Mouse (Mus musculus) monocyte, adult 5-6 weeks (primary cell): ENCODE data around the gene Herc3. TPM values are rescaled to one million over a fixed set of nuclear protein-coding genes. Genes with fewer than 3 reads are reported as not detected.

Experiments used
- ATAC-seq: fragments of 153-309, 156-312 bp; replicated peaks from 2 replicates; pipeline ENCODE4 v1.8.0; 2017; ENCODE audit warnings: mild to moderate bottlenecking; ENCODE audit not compliant: low TSS enrichment, insufficient number of reproducible peaks, severe bottlenecking, poor library complexity, low FRiP score
- total RNA-seq: library from RNA; stranded (forward); fragments of 200-1000, 200-491, 200-594 nt; gene quantifications from 3 replicates; pipeline ENCODE4 v1.2.3, GENCODE M21; 2017

Gene Herc3
- total RNA-seq, 1 experiment from 2014 or later: 19.2 TPM

DNA sequence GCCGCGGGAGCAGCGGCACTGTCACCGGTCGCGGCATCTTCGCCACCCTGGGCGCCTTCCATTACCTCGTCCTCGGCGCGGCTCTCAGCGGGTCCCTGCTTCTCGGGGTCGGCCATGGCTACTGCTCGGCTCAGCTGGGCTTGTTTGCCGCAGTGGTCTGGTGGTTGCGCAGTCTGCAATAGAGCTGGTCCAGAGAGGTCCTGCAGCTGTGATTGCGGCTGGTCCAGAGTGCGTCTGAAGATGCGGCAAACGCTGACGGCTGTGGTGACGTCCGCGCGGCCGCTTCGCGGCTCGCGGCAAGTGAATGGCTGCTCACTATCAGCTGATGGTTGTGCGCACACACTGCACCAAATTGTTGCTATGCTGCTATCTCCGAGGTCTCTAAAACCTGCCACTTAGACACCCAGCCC is 75.6 kb downstream of the Herc3 start, which contains the start of gene Nap1l5:
TSS of gene Nap1l5 (minus strand) at position 225 of the 410 bp plus-strand sequence.
- ATAC-seq: no peak

DNA sequence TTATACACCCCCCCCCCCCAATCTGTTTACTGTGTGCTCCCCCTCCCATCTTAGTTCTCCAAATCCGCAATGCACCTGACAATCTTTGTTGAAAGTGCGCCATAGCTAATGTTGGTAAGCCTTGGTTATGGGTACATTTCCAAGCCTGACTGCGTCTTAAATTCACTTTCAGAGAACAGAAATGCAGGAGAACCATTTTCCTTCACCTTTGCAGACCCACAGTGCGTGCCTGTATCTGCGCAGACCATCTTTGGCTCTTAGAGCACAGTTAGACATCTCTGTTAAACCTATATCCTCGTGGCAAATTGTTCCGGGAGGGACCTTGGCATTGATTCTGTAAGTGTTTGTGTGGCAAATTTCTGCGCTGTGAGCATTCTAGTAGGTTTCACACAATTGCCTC is 76.1 kb downstream of the Herc3 start:
- ATAC-seq: no peak

DNA sequence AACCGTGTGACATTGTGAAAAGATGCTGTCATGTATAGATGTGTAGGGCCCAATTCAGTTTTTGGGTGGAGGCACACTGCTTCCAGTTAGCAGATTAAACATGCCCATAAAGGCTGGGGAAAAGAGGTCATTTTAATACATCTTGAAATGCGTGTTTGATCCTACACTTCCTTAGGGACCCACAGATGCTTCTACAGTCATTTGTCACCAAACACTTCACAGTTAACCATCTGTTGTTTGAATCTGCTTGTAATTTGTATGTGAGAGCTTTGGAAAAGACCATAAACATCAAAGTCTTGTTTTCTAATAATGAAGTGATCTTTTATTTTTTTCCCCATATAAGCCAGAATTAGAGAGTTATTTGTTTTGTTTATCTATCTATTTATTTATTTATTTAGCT is 76.5 kb downstream of the Herc3 start:
- ATAC-seq: no peak

DNA sequence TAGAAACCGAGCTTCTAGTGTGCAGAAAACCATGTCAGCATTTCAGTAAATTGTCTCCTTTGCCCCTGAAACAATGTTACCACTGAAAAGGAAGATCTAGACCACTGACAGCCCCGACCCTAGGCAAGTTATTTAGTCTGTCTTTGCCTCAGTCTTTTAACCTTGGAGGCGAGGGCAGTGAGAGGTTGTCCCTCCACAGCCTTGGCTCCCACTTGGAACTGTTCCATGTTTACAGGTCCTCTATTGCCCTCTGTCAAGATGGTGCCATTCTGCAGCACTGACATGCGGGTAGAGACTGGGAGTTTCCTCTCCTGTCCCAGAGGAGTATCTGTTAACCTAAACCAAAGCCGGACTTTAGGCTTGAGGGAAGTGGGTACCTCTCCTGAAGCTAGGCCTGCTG is 81.6 kb downstream of the Herc3 start:
- ATAC-seq: no peak

DNA sequence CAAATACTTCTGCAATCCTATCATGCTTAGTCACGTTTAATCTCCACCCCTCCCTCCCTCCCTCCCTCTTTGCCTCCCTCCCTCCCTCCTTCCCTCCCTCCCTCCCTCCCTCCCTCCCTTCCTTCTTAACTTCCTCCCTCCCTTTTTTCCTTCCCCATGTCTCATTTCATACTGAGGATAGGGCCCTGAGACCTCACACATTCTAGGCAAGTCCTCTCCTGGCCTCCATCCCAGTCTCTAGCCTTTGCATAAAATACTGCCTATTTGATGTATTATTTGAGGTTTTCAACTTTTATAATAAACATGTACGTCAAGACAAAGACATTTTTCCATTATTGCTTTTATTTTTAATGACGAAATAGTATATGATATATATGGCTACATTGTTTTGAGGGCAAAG is 82.3 kb downstream of the Herc3 start:
- no peak for ATAC-seq

DNA sequence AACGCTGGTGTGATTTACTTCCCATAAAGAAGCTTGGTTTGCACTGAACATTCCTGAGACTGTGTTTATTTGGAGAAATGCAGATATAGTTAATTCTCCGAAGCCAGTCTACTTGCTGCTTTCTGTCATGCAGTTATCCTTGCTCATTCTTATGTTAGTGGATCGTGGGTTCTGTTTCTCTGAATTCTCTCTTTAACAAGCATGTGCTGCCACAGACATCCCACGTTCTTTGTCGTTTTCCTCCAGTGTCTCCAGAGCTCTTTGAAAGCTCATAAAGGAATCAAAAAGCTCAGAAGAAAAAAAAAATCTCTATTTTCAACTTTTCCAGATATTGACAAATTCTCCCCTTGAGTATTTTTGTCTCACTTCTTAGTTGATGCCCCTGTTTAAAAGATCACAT is 82.7 kb downstream of the Herc3 start:
- ATAC-seq: no peak

DNA sequence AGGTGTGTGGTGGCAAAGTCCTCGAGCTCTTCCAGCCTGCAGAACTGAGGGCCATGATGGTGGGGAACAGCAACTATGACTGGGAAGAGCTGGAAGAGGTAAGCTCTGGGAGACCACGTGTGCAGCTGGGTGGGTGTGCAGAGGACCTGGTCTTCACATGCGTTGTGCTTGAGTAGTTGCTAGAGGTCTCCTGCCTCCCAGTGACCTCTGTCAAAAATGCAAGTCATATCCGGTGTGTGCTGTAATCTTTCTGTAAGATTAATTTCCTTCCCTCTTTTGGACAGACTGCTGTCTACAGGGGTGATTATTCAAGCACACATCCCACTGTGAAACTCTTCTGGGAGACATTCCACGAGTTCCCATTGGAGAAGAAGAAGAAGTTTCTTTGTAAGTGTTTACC is 85.2 kb downstream of the Herc3 start:
- ATAC-seq: no peak

DNA sequence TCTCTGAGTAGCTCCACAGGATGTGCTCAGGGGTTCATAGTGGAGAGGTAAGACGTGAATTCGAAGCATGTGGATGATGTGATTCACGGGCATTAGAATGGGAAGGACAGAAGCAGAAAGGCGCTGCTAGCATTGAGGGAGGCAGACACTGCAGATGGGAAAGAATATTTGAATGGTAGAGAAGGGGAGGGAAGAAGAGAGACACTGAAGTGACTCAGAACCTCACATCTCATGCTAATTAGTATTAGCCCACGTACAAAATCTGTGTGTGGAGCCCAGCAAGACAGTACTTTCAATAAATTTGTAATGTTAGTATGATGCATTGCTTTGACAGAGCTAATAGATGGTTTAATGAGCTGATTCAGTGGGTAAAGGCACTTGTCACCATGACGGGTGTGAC is 89.5 kb downstream of the Herc3 start:
- no peak for ATAC-seq

DNA sequence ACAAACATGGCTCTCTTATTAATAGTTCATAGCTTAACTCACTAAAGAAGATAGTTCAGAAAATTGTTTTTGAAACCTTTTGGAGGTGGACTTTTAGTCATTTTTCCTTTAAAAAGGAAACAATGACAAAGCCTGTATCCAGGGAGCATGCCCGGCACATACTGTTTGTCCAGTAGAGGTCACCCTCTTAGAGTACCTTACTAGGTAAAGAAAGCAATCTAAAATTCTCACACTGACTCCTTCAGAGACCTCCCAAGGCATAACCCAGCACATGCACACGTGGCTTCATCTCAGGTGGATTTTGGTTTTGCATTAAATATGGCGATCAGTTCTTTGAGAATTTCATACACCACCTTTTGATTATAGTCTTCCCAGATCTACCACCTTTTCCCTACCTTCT is 90.4 kb downstream of the Herc3 start:
- ATAC-seq: no peak

DNA sequence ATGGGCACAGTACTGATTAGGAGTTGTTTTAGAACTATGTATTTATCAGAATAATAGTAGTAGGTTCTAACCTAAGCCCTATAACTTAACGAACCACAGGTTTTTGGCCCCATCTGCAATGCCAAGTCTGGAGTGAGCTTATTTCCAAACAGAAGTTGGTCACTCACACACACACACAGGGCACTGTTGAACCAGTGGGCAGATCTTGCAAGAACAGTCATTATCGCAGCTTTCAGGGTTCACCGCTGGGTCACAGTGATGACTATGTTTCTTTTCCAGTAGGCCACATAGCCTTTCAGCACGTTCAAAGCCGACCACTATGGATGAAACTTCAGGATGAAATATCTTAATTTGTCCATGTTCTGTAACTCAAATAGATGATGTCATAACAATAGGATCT is 91.2 kb downstream of the Herc3 start:
- no peak for ATAC-seq

DNA sequence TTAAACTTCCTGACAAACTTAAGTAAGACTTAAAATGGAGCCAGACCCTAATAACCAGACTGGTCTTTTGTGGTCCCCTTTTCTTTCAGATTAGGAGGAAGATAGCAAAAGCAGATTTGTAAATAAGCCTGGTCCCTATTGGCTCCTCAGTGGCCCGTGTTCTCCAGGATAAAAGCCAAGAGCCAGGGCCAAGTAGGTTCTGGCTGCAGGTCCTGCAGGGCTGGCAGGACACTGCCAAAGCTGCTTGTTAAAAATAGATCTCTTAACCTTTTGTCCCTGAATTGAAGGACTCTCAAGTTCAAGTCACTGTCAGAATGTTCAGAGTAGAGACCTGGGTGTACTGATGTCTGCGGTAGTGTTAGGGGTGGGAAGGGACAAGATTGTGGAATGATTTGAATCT is 96.6 kb downstream of the Herc3 start:
- ATAC-seq: no peak

DNA sequence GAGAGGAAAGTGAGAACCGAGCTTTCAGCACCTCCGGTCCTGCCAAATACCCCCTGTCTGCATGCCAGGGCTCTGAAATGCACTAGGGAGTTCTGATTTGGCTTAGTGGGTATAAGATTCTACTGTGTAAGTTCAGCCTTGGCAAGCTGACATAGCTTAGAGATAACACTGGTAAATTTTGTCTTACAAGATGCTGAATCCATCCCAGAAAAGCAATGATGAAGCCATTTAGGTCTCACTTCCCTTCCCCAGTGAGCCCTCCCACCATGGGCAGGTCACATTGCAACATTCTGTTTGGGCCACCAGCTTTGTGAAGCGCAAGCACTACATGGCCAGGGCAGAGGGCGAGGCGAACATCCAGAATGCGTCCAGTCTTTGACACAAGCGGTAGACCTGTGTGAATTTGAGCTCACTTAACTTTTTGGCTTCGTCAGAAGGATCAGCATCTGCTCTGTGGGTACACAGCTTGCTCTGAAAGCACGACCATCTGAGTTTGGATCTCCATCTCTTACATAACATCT is 98.7 kb downstream of the Herc3 start:
- ATAC-seq: no peak

DNA sequence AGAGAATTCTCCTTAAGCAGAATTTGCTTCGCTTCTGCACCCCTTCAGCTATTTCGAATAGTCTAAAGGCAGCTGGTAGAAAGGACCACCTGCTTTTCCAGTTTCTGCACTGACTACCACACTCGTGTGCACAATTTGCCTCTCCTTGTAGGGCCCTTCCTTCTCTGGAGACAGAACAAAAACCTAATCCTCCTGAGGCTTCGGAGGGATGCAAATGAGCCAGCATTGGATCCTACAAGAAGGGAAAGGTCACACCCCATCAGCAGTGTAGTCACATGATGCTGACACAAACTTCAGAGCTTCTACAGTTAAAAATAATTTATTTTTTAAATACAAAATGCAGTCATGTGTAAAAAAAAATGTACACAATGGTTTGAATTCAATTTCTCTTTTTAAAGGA is 99.9 kb downstream of the Herc3 start:
- no peak for ATAC-seq

DNA sequence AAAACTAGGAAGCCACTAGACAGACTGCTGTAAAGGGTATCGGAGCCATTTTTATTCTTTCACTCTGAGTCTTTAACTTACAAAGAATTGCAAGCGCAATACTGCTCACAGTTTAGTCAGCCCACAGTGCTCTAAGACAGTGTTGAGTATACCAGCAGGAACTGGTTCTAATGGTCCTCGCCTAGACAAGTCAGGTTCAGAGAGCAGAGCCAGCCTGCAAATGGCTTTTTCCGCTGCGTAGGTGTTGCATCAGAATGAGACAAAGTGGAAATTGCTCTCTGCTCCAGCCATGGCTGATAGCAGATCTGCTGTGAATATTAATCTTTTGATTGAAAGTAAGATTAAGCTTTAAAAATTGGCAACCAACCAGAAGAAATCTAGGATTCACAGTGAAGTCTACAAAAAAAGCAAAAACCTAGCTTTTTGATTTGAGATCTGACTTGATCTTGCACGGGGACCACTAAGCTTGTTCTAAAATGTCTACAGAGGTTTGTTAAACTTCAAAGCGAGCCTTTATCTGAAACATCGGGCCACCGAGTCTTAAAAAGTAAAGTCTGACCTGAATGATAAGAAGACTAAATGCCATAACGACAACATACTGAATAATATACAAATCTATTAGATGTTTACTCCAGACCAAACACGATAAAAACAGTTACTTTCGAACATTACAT is 101.4 kb downstream of the Herc3 start:
- no peak for ATAC-seq

DNA sequence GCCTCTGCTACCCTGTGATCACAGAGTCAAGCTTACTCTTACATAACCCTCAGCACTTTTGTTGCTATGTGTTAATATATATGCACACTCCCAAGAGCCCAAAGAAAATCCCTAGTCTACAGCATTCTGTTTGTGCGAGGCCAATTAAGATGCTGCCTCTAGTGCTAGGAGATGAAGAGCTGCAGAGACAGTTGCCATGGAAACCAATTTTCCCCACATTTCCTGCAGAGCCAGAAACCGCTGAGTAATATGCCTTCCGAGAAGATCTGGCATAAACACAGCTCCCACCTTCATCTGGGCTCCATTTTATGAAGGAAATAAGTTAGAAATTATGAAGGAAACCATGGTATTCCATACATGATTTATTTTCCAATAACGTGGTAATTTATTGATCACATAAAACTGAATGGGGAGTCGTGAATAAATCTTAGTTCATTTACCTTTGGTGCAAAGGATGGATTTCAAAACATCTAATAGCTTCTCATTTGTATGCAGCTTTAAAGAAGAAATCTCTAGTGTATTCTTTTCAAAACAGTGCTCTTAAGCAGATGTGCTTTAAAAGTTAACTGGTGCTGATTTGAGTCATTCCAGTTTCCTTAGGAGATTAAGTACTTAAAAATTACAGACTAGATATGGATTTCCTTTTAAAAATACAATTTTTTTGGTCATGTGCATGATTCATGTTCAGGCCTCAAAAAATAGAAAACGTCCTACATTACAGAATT is 102.1 kb downstream of the Herc3 start:
- ATAC-seq: no peak

DNA sequence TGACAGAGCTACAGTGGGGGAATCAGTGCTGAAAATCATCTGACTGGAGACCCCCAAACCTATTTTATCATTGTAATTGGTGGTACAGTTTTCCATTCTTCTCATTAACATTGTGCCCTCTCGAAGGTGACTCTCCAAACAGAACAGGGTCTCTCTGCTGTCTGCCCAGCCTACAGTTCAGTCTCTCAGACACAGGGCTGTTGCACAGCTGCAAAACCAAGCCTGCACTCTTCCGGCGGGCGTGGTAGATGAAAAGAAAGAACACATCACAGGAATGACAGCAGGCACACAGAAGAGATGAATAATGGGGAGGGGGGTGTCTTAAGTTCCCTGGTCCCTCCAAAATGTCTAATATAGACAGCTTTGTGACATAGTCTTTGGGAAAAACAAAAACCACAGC is 102.9 kb downstream of the Herc3 start:
- no peak for ATAC-seq

DNA sequence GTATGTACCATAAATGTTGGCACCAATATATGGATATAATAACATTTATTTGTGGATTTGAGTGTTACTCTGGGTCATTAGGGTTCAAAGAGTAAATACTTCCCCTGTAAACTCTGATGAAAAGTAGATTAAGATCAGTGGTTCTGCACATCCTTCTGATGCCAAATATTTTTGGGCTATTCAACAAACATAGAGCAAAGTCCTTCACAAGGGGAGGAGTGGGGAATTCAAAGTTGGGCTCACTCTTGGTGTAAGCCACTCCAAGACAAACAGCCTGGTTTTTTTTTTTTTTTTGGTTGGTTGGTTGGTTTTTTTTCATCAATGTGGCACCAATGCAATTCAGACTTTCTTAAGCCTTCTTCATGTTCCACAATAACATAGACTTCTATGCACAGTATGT is 106.5 kb downstream of the Herc3 start:
- no peak for ATAC-seq

DNA sequence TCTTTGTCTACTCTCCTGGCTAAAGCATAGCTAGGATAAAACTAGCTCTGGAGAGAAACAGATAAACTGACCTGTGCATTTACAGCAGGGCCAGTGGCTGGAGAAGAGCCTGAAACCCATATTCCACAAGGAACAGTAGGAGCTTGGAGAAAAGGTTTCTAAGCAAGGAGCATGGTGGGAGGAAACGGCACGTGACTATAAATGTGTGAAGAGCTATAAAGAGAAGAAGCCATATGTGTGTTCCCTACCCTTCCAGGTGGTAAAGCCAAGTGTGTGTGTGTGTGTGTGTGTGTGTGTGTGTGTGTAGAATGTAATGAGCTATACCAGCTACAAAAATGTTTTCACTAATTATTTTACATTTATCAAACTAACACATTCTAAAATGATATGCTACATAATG is 111.0 kb downstream of the Herc3 start:
- ATAC-seq: no peak

DNA sequence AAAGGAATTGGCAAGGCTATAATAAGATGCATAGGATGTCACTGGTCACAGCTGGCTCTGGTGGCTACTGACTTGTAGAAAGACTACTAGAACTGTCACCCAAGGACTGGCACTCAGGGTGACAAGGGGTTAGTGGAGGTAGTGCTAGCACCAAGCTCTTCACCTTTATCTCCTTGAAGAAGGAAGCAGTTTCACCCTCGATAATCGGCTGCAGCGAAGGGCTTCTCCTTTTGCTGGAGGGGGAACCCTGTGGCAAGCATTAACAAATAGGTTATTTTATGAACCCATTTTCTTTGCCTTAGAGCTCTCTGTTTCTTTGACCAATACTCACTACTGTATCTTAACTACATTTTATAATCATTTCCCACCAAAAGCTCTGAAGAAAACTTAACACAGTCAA is 112.7 kb downstream of the Herc3 start:
- ATAC-seq: no peak

DNA sequence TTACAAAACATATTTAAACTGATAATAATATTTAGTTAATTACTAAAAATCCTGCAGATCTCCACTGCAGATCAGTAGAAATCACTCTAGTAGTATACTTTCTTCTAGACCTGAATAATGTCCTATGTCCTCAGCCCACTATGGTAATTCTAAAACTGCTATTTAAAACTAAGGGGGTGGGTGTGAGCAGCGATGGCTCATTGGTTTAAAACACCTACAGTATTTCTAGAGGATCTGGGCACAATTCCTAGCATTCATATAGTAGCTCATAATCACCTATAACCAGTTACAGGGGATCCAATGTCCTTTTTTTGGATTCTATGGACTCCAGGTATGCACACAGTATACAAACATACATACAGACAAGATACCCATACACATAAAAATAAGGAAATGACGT is 115.0 kb downstream of the Herc3 start:
- no peak for ATAC-seq
